11 mouse cellular contexts compared by ENCODE assay signal in the genomic region with DNA sequence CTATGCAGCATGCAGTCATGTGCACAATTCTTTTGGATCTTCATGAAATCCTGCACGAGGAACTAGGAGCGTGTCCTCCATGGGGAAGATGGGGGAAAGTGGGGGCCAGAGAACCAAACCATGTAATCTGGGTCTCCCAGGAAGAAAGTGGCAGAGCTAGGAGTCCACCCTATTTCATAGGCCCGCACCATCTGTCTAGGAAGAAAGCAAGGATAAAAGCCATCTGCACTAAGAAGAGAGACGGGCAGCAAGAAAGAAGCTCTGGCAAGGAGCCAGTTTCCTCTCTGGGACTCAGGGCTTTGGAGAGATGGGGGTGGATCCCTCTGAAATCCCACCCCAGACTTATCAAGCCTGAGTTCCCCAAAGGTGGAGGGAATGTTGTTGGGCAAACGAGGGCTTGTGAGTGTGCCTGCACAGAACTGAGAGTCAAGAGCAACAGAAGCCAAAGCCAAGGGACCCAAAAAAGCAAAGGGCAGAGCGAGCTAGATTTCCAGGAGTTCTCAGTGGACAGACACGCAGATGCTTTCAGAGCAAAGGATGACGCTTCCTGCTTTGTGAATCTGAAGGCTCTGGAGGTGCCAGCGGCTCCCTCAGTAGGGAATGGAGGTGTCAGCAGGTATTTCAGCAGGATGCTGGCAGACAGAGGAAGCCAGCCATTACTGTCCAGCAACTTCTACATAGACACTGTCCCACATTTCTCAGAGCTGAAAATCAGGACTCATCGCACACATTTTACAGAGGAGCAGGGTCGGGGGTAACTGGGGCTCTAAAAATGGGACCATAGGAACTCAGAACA.
DNase-seq lines count a peak whose midpoint lies in the region; ATAC-seq and TF ChIP-seq lines count a peak whose summit lies in the region.
"Had no signal": no experiment of that assay in that cellular context is flagged by ENCODE, and none has a peak within 500 bp of the region (broad histone marks: within the 10 kb centered on the region; RNA-seq: fewer than 3 reads in every experiment).

No protein-coding gene starts in this region.

- TF ChIP-seq CTCF in intestine, postnatal 0 days (IDR thresholded peaks at IDR 0.05; ENCODE audit: low read depth): no peak

- no peak overlapping the region for H3K4me2 ChIP-seq in heart, embryonic 13.5 days
- H3K4me2 ChIP-seq in midbrain, embryonic 14.5 days (ENCODE audit: low read length): no peak overlapping the region
- H3K4me2 ChIP-seq in midbrain, embryonic 11.5 days: no peak overlapping the region
- H3K4me2 ChIP-seq in forebrain, embryonic 12.5 days: no peak overlapping the region
- no peak overlapping the region for H3K4me2 ChIP-seq in intestine, postnatal 0 days (replicated peaks; ENCODE audit: low read depth)
- H3K4me2 ChIP-seq: liver, embryonic 12.5 days had no signal

- WGBS in heart, embryonic 13.5 days: 45% methylated on average over 11 of the region's 11 CpGs
- WGBS in midbrain, embryonic 14.5 days: 60% methylated on average over 11 of the region's 11 CpGs
- WGBS in midbrain, embryonic 11.5 days: 78% methylated on average over 11 of the region's 11 CpGs
- WGBS in forebrain, embryonic 12.5 days: 72% methylated on average over 11 of the region's 11 CpGs
- WGBS in intestine, postnatal 0 days: 66% methylated on average over 11 of the region's 11 CpGs

- H3K27ac ChIP-seq in heart, embryonic 13.5 days (replicated peaks): peak overlapping the region; percentile 45; the same call in 1 of the 2 replicates
- no peak overlapping the region for H3K27ac ChIP-seq in midbrain, embryonic 14.5 days (replicated peaks; ENCODE audit: low read depth, low read length)
- H3K27ac ChIP-seq in midbrain, embryonic 11.5 days (ENCODE audit: low read depth, low read length): no peak overlapping the region
- 0 out of 2 replicates have a peak overlapping the region, but pooled peaks have one; percentile 36 for H3K27ac ChIP-seq in forebrain, embryonic 12.5 days
- no peak overlapping the region for H3K27ac ChIP-seq in intestine, postnatal 0 days (ENCODE audit: low read depth, low read length)
- H3K27ac ChIP-seq: kidney, postnatal 0 days; liver, embryonic 12.5 days had no signal

- DNase-seq in heart, postnatal 25 days (ENCODE audit: low spot score): no peak
- peak; percentile 46 for DNase-seq in midbrain, embryonic 14.5 days
- DNase-seq in midbrain, embryonic 11.5 days (ENCODE audit: low spot score, missing footprints): no peak
- peak; percentile 6 for DNase-seq in retina, postnatal 7 days (ENCODE audit: low read depth, low spot score)
- no peak for DNase-seq in T-cell, adult 2 months (ENCODE audit: low spot score)

- intact Hi-C loops in heart, postnatal 25 days (cut with DNase I): loop anchor here (5.0 kb wide), 1 partner anchor 162 kb away; no protein-coding TSS in a partner anchor

- peaks cover 30% of the 10 kb centered on the region for H3K4me1 ChIP-seq in heart, embryonic 13.5 days
- 0 out of 2 replicates have a peak, but pooled peaks cover 5% of the 10 kb centered on the region for H3K4me1 ChIP-seq in midbrain, embryonic 14.5 days (ENCODE audit: control insufficient read depth, insufficient read depth, low read length)
- H3K4me1 ChIP-seq in midbrain, embryonic 11.5 days (ENCODE audit: control insufficient read depth, insufficient read depth, low read length): peaks cover 7% of the 10 kb centered on the region
- peaks cover 19% of the 10 kb centered on the region for H3K4me1 ChIP-seq in forebrain, embryonic 12.5 days
- no peaks in the 10 kb centered on the region for H3K4me1 ChIP-seq in intestine, postnatal 0 days (replicated peaks; ENCODE audit: control insufficient read depth, insufficient read depth, low read length)

- no peaks in the 10 kb centered on the region for H3K9me3 ChIP-seq in heart, embryonic 13.5 days
- no peaks in the 10 kb centered on the region for H3K9me3 ChIP-seq in midbrain, embryonic 14.5 days (ENCODE audit: control insufficient read depth, low read length)
- H3K9me3 ChIP-seq in midbrain, embryonic 11.5 days (ENCODE audit: control insufficient read depth, low read length): no peaks in the 10 kb centered on the region
- H3K9me3 ChIP-seq in forebrain, embryonic 12.5 days: no peaks in the 10 kb centered on the region
- H3K9me3 ChIP-seq in intestine, postnatal 0 days (ENCODE audit: control insufficient read depth): no peaks in the 10 kb centered on the region
- H3K9me3 ChIP-seq: liver, embryonic 12.5 days; megakaryocyte, embryonic 14.5 days had no signal

- H3K9ac ChIP-seq in heart, embryonic 13.5 days: no peak overlapping the region
- no peak overlapping the region for H3K9ac ChIP-seq in midbrain, embryonic 14.5 days (replicated peaks; ENCODE audit: low read length)
- no peak overlapping the region for H3K9ac ChIP-seq in midbrain, embryonic 11.5 days (ENCODE audit: low read length)
- H3K9ac ChIP-seq in forebrain, embryonic 12.5 days: no peak overlapping the region
- H3K9ac ChIP-seq in intestine, postnatal 0 days (ENCODE audit: low read depth, low read length): no peak overlapping the region
- H3K9ac ChIP-seq: liver, embryonic 12.5 days had no signal

- no peak for ATAC-seq in heart, embryonic 13.5 days (ENCODE audit: extremely low read depth, insufficient number of reproducible peaks, low FRiP score, low TSS enrichment)
- ATAC-seq in midbrain, embryonic 14.5 days (ENCODE audit: low FRiP score, low TSS enrichment): no peak
- ATAC-seq in midbrain, embryonic 11.5 days (ENCODE audit: low FRiP score): no peak
- ATAC-seq in forebrain, embryonic 12.5 days (ENCODE audit: low FRiP score): peak; percentile 49; the same call in 1 of the 2 replicates
- no peak for ATAC-seq in intestine, postnatal 0 days
- ATAC-seq: liver, embryonic 12.5 days had no signal

- H3K4me3 ChIP-seq in heart, embryonic 13.5 days: no peak overlapping the region
- H3K4me3 ChIP-seq in midbrain, embryonic 14.5 days (replicated peaks; ENCODE audit: low read depth, low read length): no peak overlapping the region
- no peak overlapping the region for H3K4me3 ChIP-seq in midbrain, embryonic 11.5 days (ENCODE audit: low read depth, low read length)
- no peak overlapping the region for H3K4me3 ChIP-seq in forebrain, embryonic 12.5 days (replicated peaks)
- H3K4me3 ChIP-seq in intestine, postnatal 0 days (ENCODE audit: low read depth, low read length): no peak overlapping the region
- H3K4me3 ChIP-seq: liver, embryonic 12.5 days; megakaryocyte, embryonic 14.5 days had no signal

- peaks cover 79% of the 10 kb centered on the region for H3K27me3 ChIP-seq in heart, embryonic 13.5 days (replicated peaks)
- no peaks in the 10 kb centered on the region for H3K27me3 ChIP-seq in midbrain, embryonic 14.5 days (ENCODE audit: control insufficient read depth, insufficient read depth, low read length)
- peaks cover 31% of the 10 kb centered on the region for H3K27me3 ChIP-seq in midbrain, embryonic 11.5 days (ENCODE audit: control insufficient read depth, insufficient read depth, low read length)
- peaks cover 88% of the 10 kb centered on the region for H3K27me3 ChIP-seq in forebrain, embryonic 12.5 days
- H3K27me3 ChIP-seq in intestine, postnatal 0 days (replicated peaks; ENCODE audit: control insufficient read depth, insufficient read depth, low read length): no peaks in the 10 kb centered on the region

- H3K36me3 ChIP-seq in heart, embryonic 13.5 days: no peaks in the 10 kb centered on the region
- H3K36me3 ChIP-seq in midbrain, embryonic 14.5 days (ENCODE audit: control insufficient read depth, insufficient read depth, low read length): no peaks in the 10 kb centered on the region
- no peaks in the 10 kb centered on the region for H3K36me3 ChIP-seq in midbrain, embryonic 11.5 days (ENCODE audit: control insufficient read depth, insufficient read depth, low read length)
- no peaks in the 10 kb centered on the region for H3K36me3 ChIP-seq in forebrain, embryonic 12.5 days (replicated peaks)
- no peaks in the 10 kb centered on the region for H3K36me3 ChIP-seq in intestine, postnatal 0 days (ENCODE audit: control insufficient read depth, insufficient read depth)
- H3K36me3 ChIP-seq: liver, embryonic 12.5 days had no signal

Comparison
In these comparisons a context has a peak if more than half of its experiments do, and no peak if none do; other contexts are left out.
1. DNase-seq: peak in midbrain, embryonic 14.5 days (single experiment) and retina, postnatal 7 days (single experiment); none in heart, postnatal 25 days (single experiment), midbrain, embryonic 11.5 days (single experiment) and T-cell, adult 2 months (single experiment).
2. H3K27ac ChIP-seq: peak in heart, embryonic 13.5 days (single experiment) and forebrain, embryonic 12.5 days (single experiment); none in midbrain, embryonic 14.5 days (single experiment), midbrain, embryonic 11.5 days (single experiment) and intestine, postnatal 0 days (single experiment).